In the genomic region with DNA sequence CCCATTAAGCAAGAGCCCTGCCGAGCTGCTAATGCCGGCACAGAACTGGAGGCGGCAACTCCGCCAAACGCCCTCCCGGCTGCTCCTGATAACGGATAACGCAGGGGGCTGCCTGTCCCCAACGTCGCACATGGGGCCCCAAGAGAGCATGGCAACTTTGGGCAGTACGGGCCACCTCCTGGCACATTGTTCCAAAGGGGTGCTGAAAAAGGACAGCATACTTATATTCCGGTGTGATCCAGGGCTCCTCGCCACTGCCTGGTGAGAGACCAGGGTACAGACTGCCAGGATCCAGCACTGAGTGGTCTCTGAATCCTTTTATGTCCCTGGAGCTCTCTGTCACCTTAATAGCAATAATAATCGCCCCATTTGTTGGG, we compare ENCODE assay signal across 11 mouse cellular contexts. TPM values are rescaled to one million over a fixed set of nuclear protein-coding genes. Genes with fewer than 3 reads are reported as not detected.
DNase-seq lines count a peak whose midpoint lies in the region; ATAC-seq lines count a peak whose summit lies in the region.
"Had no signal": no experiment of that assay in that cellular context is flagged by ENCODE, and none has a peak within 500 bp of the region (broad histone marks: within the 10 kb centered on the region; RNA-seq: fewer than 3 reads in every experiment).

No protein-coding gene starts in this region.

- no peak overlapping the region for H3K9ac ChIP-seq in heart, embryonic 12.5 days
- peak overlapping the region; percentile 87 for H3K9ac ChIP-seq in hindbrain, embryonic 13.5 days
- peak overlapping the region; percentile 30; the same call in 1 of the 2 replicates for H3K9ac ChIP-seq in midbrain, embryonic 11.5 days (ENCODE audit: low read length)

- no peak for ATAC-seq in heart, embryonic 12.5 days (ENCODE audit: insufficient number of reproducible peaks, low FRiP score)
- peak; percentile 31; the same call in 1 of the 2 replicates for ATAC-seq in hindbrain, embryonic 13.5 days (ENCODE audit: low FRiP score)
- no peak for ATAC-seq in midbrain, embryonic 11.5 days (ENCODE audit: low FRiP score)
- ATAC-seq: Patski had no signal

- DNase-seq in heart, postnatal 14 days, result no peak
- peak; percentile 37 for DNase-seq in c-Kit-positive CD71-positive TER-119-positive erythroid progenitor cells, embryonic 14.5 days (ENCODE audit: low spot score)
- peak; percentile 90 for DNase-seq in midbrain, embryonic 11.5 days (ENCODE audit: low spot score, missing footprints)
- DNase-seq in adrenal gland, postnatal 36 days, result no peak
- no peak for DNase-seq in kidney, adult 18-20 months
- DNase-seq in lung, postnatal 25 days (ENCODE audit: low spot score), result no peak
- DNase-seq: heart, adult 11 months; lung, adult 2 months had no signal

- peak overlapping the region; percentile 62 for H3K4me2 ChIP-seq in heart, embryonic 12.5 days
- peak overlapping the region; percentile 76 for H3K4me2 ChIP-seq in hindbrain, embryonic 13.5 days
- H3K4me2 ChIP-seq in midbrain, embryonic 11.5 days, result peak overlapping the region; percentile 37

- no peaks in the 10 kb centered on the region for H3K36me3 ChIP-seq in heart, embryonic 12.5 days
- H3K36me3 ChIP-seq in hindbrain, embryonic 13.5 days, result no peaks in the 10 kb centered on the region
- no peaks in the 10 kb centered on the region for H3K36me3 ChIP-seq in midbrain, embryonic 11.5 days (ENCODE audit: control insufficient read depth, insufficient read depth, low read length)

- intact Hi-C loops in heart, postnatal 14 days (cut with DNase I), result no loop called here

- 6% methylated on average over 14 of the region's 14 CpGs for WGBS in heart, embryonic 12.5 days
- WGBS in hindbrain, embryonic 13.5 days, result 7% methylated on average over 14 of the region's 14 CpGs
- 6% methylated on average over 14 of the region's 14 CpGs for WGBS in midbrain, embryonic 11.5 days

- peak overlapping the region; percentile 21 for H3K4me3 ChIP-seq in heart, embryonic 12.5 days
- peak overlapping the region; percentile 79 for H3K4me3 ChIP-seq in hindbrain, embryonic 13.5 days
- peak overlapping the region; percentile 15; the same call in 1 of the 2 replicates for H3K4me3 ChIP-seq in midbrain, embryonic 11.5 days (ENCODE audit: low read depth, low read length)

- H3K9me3 ChIP-seq in heart, embryonic 12.5 days (replicated peaks), result no peaks in the 10 kb centered on the region
- H3K9me3 ChIP-seq in hindbrain, embryonic 13.5 days, result no peaks in the 10 kb centered on the region
- no peaks in the 10 kb centered on the region for H3K9me3 ChIP-seq in midbrain, embryonic 11.5 days (ENCODE audit: control insufficient read depth, low read length)

- H3K27ac ChIP-seq in heart, embryonic 12.5 days (ENCODE audit: poor library complexity, severe bottlenecking), result no peak overlapping the region
- H3K27ac ChIP-seq in hindbrain, embryonic 13.5 days, result peak overlapping the region; percentile 82
- H3K27ac ChIP-seq in midbrain, embryonic 11.5 days (ENCODE audit: low read depth, low read length), result no peak overlapping the region

- peaks cover 88% of the 10 kb centered on the region for H3K27me3 ChIP-seq in heart, embryonic 12.5 days (replicated peaks)
- H3K27me3 ChIP-seq in hindbrain, embryonic 13.5 days, result peaks cover 50% of the 10 kb centered on the region
- H3K27me3 ChIP-seq in midbrain, embryonic 11.5 days (ENCODE audit: control insufficient read depth, insufficient read depth, low read length), result peaks cover 36% of the 10 kb centered on the region

- peaks cover 21% of the 10 kb centered on the region for H3K4me1 ChIP-seq in heart, embryonic 12.5 days (replicated peaks)
- peaks cover 87% of the 10 kb centered on the region for H3K4me1 ChIP-seq in hindbrain, embryonic 13.5 days (replicated peaks)
- peaks cover 36% of the 10 kb centered on the region for H3K4me1 ChIP-seq in midbrain, embryonic 11.5 days (ENCODE audit: control insufficient read depth, insufficient read depth, low read length)

RNA-seq across cellular contexts. Expression of a gene that starts 5.0 kb away (rescaled TPM):
- polyA plus RNA-seq in heart, embryonic 12.5 days (2016; fragmentation: Nextera tagmentation; extraction: Ambion mirVana), result 0.04 and 0.13 TPM in 2 replicates
- total RNA-seq in heart, postnatal 14 days (2021), result under 1 TPM; 0.07 to 0.12 TPM
- 22.3 and 25.6 TPM in 2 replicates for polyA plus RNA-seq in hindbrain, embryonic 13.5 days (2015; fragmentation: Nextera tagmentation; extraction: Ambion mirVana)
- polyA plus RNA-seq in midbrain, embryonic 11.5 days (2014; fragmentation: Nextera tagmentation; extraction: Ambion mirVana), result 8.8 and 10.2 TPM in 2 replicates
- 10 to 100 TPM in 1 of 2 experiments, 1 to 10 TPM in 1; 7.6 to 18.4 TPM for total RNA-seq in adrenal gland, postnatal 36 days (2021)

Comparison
In these comparisons a context has a peak if more than half of its experiments do, and no peak if none do; other contexts are left out.
1. H3K4me3 ChIP-seq: peak in every context shown above with its lines; median percentile 79 in hindbrain, embryonic 13.5 days; 21 in heart, embryonic 12.5 days; 15 in midbrain, embryonic 11.5 days.
2. DNase-seq: peak in c-Kit-positive CD71-positive TER-119-positive erythroid progenitor cells, embryonic 14.5 days (single experiment) and midbrain, embryonic 11.5 days (single experiment); none in heart, postnatal 14 days (0 of 2), adrenal gland, postnatal 36 days (0 of 2), kidney, adult 18-20 months (single experiment) and lung, postnatal 25 days (single experiment).
3. Peak in every context shown above with its lines, with median percentiles within 50 percentile points of each other: H3K4me2 ChIP-seq.